Mouse (Mus musculus) induced T-regulatory cell, adult 2 months (primary cell): ENCODE results near the gene Ssx2ip.

Source experiments
- DNase-seq: peaks from one replicate; pipeline ENCODE4 v3.0.0-alpha.2; 2012; ENCODE audit warnings: low read depth

The Ssx2ip gene

DNA sequence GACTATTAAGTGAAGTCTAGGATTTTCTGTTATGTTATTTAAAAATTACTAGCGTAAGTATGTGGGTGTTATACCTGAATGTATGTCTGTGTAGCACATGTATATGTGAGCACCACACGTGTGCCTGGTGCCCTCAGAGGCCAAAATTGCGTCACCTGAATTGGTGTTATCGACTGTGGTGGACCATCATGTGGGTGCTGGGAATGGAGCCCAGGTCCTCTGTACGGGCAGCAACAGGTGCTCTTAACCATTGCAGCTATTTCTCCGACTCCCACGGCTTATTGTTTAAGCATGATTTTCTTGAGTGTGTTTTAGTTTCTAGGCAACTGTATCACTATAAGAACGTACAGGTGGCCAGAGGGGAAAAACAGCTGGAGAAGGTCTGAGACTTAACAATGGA, 31.7 kb downstream of the Ssx2ip start:
- DNase-seq, result no peak

DNA sequence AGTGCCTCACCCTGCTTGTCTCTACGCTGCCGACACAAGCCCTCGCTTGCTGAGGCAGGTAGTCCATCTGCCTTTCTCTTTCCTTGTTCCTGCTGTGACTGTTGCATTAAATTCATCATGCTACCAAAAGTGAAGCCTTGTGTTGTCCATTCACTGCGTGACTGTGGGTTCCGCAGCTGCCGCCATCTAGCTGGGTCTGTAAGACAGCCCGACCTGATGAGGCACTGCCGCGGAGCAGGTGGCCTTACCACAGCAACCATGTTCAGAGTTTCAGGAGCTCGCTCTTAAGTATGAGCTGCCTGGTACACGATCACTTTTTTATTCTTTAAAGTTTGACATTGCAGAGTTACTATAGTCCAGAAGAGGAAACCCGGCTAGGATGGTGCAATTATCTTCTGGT, 35.6 kb downstream of the Ssx2ip start:
- no peak for DNase-seq

DNA sequence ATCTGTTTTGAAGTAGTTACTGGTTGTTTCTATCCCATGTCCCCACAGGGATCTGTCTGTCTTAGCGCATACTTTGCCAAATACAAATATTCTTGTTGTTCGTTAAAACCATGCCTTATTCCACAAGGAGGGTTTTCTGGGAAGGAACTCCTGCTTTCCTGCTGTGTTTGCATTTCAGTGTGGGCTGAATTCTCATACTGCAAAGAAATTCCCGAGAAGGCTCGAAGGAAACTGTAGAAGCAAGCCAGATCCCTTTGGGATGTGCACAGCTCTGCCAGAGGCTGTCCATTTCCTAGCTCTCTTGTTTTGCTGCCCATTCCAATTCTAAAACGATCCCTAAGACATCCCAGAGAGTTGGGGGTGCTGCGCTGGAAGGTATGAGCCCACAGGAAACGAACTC, 36.0 kb downstream of the Ssx2ip start:
- DNase-seq, result no peak

DNA sequence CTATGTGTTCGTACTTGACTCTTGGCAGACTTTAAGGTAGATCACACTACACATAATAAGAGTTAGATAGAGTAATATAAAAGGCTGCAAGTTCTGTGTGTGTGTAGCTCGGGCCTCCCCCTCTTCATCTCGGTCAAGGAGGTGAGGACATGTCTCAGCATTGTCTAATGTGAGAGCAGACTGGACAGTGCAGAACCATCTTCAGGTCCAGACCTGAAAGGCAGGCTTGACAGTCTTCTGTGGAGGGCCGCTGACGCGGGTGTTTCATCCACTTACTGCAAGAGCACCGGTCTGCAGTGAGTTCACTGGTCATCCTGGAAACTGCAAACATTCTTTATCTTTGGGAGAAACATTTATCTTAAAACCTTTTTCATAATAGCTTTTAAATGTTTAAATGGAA, 38.0 kb downstream of the Ssx2ip start:
- DNase-seq, result no peak

DNA sequence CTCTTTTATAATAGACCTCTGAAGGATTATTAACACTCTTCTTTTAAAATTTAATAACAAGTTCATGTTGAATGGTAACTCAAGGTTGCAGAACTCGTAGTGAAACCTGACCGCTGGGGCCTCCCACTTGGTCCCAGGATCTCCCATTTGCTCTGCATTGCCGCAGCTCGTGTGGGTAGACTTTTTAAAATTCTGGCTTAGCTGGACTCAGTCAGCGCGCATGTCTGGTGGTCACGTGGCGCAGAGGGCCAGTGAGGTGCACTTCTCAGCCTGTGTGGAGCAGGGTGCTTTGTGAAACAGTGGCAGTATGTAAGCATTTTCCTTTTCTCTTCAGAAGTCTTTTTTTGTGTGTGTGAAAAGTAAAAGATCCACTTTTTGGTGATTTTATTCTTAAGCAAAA, 38.5 kb downstream of the Ssx2ip start:
- DNase-seq, result no peak

DNA sequence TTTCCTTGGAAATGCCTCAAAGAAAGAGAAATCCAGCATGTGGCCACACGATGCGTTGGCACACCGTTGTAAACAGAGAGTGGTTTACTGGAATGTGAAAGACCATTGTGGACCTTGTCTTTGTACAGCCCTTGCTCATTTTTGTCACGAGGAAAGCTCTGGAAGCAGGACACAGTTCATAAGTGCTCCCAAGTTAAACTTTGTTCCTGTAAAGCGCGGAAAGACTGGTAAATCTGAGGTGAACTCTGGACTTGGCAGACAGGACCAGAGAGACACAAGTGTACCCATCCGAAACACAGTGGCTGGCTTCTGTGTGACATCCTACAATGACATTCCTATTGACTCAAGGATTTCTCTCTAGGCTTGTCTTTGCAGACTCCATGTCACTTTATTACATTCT, 38.9 kb downstream of the Ssx2ip start:
- no peak for DNase-seq

DNA sequence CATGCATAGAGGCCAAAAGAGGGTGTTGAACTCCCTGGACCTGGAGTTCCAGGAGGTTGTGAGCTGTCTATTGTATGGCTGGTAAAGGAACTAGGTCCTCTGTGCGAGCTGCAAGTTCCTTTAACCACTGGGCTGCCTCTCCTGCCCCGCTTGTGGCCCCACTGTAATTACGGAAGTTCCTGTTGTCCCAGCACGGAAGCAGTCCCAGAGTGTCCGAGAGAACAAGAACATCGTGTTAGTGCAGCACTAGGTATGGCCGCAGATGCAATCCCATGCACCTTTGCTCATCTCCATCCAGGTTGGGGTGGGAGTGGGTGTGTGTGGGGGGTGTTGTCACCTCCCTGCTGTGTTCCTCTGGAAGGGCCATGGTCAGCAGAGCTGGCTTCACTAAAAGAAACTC, 40.4 kb downstream of the Ssx2ip start:
- no peak for DNase-seq

DNA sequence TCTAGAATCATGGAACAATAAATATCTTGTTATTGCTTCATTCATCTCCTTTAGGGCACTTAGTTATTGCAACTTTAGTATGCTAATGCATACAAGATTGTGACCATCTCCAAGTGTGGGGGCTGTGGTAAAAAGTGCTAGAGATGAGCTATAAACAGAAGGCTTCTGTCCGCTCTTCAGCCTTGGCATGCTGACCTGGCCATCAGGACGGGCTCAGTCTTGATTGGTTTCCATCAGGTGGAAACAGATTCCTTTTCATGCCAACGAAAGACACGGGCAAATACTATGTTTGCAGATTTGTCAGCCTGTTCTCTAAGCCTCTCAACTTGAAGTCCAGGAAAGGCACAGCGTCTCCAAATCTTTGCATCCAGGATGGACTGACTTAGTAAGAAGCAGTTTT, 42.7 kb downstream of the Ssx2ip start:
- no peak for DNase-seq

DNA sequence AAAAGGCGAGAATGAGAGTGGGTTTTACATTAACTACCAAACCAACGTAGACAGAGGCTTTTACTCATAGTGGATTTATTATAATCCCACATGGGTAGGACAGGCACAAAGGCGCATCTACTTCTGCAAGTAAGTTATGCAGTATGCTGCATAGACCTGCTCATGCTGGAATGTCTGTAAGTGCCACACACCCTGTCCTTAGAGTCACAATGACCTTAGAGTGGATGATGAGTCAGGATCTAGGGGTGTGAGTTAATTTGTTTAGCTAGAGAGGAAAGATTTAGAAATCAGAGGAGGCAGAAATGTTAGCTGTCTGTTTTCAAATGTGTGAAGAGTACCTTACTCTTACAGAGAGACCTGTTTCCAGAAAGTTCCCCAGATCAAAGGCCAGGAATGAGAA, 43.2 kb downstream of the Ssx2ip start:
- no peak for DNase-seq

DNA sequence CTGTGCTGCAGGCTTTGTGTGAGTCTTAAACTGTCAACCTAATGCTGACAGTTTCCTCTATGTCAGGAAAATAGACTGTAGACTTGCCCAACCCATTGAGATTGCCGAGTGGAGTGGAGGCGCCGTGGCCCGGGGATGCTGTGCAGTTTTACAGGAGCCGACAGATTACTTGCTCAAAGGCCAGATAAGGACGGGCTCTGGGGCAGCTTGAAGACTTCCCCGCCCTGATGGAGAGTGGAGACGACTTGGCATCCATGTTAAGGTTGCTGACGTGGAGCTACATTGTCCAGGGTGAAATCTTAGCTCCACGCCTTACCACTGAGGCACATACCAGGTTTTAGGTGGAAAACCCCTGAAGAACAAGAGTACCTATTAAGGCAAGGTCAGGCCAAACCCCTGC, 43.9 kb downstream of the Ssx2ip start:
- DNase-seq, result no peak

DNA sequence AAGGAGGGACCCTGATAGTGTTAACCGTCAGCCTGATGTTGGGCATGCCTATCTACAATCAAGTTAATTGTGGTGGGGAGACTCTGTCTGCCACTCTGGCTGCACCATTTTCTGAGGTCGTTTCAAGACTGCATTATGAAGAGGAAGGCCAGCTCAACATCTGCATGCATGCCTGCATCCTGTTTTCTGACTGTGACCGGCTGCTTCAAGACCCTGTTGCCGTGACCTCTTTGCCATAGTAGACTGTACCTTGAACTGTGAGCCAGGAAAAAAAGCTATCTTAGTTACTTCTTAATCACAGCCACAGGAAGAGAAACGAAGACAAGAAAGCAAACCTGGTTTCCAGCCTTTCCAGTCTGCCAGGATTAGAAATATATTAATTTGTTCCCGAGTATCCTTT, 44.5 kb downstream of the Ssx2ip start:
- no peak for DNase-seq

DNA sequence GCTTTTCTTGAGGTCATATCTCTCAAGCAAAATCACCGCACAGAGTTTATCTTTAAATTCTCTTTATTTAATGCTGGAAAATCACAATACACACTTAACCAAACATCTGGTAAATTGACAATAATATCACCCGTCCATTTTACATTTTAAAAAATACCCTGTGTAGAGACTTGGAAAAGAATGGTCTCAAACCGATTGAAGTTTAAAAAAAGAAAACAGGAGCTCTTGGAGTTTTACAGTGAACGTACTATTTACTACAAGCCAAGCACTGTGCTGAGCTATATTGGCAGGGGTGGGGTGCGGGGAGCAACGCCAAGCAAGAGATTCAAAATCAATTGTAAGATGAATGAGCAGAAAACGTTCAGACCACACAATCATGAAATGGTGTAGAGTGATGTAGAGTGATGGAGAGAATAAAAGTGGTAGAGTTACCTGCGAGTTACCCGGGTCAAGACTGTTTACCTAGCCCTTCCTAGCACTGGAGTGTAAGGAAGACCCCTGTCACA, 45.4 kb downstream of the Ssx2ip start, which contains the start of gene Ctbs:
Ctbs (plus strand) TSS at position 51 of the 506 bp plus-strand sequence.
- DNase-seq, result no peak

DNA sequence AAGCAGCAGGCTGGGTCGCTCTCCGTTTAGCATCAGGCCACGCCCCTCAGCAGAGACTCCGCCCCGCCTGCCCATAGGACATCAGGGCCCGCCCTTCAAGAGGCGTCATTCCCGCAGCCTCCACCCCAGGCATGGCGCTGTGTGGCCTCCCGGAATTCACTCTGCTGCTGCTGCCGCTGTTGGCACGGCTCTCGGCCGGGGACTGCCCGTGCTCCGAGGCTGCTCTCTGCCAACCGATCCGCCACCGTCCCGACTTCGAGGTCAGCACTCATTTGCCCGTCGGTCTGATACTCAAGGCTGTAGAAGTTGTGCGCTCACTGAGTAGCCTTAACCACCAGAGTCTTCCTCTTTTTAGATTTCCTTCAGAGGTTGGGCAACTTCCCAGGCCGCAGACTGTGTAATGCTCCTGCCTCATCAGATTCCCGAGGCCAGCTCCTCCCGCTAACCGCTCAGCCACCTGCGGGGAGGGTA, 46.0 kb downstream of the Ssx2ip start:
- peak; percentile 94 for DNase-seq

DNA sequence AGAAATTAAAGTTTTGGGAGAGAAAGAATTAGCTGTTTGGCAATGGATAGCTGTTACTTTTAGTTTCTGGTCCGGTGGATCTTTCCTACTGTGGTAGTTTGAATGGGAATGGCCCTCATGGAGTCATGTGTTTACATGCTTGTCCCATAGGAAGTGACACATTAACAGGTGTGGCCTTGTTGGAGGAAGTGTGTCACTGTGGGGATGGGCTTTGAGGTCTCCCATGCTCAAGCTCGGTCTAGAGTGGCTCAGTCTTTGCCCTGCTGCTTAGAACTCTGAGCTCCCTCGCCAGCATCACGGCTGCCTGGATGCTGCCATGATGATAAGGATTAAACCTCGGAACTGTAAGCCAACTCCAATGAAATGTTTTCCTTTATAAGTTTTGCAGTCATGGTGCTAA, 46.9 kb downstream of the Ssx2ip start:
- peak; percentile 23 for DNase-seq

DNA sequence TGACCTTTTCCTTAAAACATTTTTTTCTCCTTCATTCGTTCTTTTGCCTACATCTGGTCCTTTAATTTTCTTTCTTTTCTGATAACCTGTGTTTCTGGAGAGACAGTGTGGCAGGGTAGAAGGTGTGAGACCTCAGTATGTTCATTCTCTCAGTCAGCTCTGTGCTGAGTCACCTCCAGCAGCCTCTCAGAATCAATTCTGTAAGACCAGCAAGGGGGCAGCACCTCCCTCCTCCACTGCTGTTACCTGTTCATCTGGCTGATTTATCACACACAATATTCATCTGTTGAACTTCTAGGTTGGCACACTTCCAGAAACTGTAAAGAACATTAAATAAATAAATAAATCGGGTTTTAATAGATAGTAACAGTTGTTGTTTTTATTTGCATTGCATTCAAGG, 58.5 kb downstream of the Ssx2ip start:
- DNase-seq, result no peak

DNA sequence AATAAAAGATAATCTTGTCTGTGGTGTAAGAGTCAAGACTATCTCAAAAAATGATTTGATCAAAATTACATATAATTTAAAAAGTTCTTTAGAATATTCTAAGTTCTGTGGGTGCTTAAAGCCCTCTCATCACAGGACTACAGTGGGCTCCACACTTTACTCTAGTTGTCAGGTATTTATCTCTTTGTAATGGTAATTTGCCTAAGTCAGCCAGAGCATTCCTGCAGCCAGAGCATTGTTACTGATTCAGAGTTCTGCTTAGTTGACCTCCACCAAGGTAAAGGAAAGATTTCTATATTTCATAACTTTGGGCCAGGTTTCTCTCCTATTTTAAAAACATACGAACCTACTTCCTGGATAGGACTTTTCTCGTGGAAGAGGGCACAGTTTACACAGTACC, 64.8 kb downstream of the Ssx2ip start:
- no peak for DNase-seq

DNA sequence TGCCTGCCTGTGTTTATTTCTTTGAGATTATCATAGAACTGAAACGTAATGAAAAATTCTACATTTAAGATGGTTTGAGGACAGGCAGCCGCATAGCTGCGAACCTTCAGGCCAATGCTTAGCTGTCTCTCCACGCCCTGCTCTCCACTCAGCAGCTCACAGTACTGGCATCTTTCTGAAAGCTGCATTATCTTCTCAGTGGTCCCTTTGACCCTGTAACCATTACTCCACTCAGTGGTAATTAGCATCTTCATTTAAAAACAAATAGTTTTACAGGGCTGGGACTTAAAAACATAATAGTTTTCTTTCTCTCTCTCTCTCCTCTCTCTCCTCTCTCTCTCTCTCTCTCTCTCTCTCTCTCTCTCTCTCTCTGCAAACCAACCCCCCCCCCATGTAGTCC, 68.2 kb downstream of the Ssx2ip start:
- DNase-seq, result no peak

DNA sequence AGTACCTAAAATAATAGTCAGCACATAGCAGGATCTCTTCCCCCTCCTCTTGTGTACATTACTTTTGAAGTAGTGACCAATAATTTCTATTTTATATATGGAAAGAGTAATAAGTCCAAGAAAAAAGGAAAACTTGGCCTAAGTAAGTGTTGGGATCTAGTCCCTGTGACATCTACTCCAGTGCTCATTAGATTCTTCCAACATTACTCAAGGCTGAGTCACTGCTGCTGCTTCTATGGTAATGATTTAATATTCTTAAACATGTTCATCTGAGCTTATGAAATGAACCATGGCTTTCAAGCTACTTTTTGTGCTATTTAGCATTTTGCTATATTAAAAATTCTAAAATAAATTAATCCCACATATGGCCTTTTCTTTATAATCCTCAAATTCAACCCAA, 69.3 kb downstream of the Ssx2ip start:
- no peak for DNase-seq

DNA sequence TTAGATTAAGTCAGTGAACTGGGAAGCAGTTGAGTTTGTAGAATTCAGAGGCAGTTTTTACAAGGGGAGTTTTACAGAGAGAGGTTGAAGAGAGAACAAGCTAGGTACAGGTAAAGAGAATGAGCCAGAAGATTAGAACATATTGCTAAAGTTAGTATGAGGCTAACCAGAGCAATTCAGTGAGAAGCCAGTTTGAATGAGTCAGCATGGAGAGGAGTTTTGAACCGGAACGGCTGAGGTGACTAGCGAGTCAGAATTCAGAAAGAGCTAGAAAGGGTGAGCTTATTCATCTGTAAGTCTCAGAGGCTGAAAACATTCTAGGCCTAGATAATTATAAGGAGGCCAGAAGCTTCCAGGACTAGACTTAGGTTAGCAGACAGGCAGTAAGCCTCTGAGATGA, 70.0 kb downstream of the Ssx2ip start:
- no peak for DNase-seq

DNA sequence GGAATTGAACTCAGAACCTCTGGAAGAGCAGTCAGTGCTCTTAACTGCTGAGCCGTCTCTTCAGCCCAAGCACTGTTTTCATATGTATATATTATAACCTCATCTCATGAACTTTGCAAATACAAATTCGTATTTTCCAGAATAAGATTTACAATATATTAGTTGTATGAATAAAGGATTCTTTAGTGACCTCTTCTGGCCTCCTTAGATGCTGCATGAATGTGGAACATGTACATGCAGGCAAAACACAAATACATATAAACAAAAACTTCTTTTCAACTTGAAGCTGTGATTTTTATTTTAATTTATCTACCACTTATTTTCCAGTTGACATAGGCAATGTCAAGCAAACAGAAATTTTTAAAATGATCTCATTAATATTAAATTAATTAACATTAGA, 77.6 kb downstream of the Ssx2ip start:
- DNase-seq, result no peak

DNA sequence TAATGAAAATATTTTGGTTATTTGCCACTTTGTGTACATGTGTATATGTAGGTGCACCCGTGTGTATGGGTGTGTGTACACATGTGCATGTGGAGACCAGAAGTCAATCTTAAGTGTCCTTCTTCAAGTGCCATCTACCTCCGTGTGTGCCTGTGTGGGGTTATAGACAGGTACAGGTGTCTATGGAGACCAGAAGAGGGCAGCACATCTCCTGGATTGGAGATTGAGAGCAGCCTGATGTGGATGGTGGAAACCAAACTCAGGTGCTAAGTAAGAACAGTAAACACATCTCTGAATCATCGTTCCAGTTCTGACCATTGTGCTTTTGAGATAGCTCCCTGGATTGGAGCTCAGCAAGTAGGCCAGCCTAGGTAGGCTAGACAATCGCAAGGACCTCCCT, 82.0 kb downstream of the Ssx2ip start:
- peak; percentile 40 for DNase-seq
